Mouse (Mus musculus) brown adipose tissue, adult 24 weeks (tissue): ENCODE measurements around the gene Atp6v0a4. TPM values are rescaled to one million over a fixed set of nuclear protein-coding genes. Genes with fewer than 3 reads are reported as not detected.

Source experiments
- H3K27ac ChIP-seq: fragments of 200-500 bp; replicated peaks from 2 replicates; pipeline ENCODE4 v1.5.1; 2012; ENCODE audit warnings: low read depth, mild to moderate bottlenecking, low read length
- H3K4me1 ChIP-seq: fragments of 200-500 bp; 2 replicates; pipeline ENCODE4 v1.6.1; 2012; ENCODE audit warnings: low read length, mixed read lengths; ENCODE audit not compliant: control insufficient read depth, insufficient read depth, insufficient read length
- H3K4me3 ChIP-seq: fragments of 200-500 bp; 2 replicates; pipeline ENCODE4 v1.5.1; 2012; ENCODE audit warnings: low read depth, mild to moderate bottlenecking, low read length, moderate library complexity; ENCODE audit not compliant: insufficient read depth
- polyA plus RNA-seq: library from polyadenylated mRNA; stranded (reverse); fragments of >200 nt; gene quantifications from 2 replicates; pipeline ENCODE4 v1.2.4, GENCODE M21; 2012; ENCODE audit not compliant: missing spikeins, insufficient read depth, insufficient read length

Gene Atp6v0a4
- polyA plus RNA-seq, 1 experiment = not detected

DNA sequence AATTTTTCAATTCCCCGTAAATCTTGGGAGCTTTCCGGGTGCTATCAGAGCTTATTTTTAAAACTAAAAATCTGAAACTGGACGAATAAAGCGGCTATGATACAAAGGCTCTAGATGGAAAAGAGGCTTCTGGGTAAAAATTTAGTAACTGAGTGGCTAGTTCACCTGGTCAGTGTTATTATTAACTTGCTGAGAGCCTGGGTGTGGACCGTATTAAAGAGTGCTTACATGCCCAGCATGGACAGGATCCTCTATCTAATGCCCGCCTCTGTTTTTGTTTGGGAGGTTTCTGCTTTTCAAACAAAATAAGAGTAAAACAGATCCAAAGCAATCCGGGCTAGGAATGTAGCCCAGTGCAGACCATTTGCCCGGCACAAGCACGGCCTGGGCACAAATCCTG, 16.0 kb upstream of the Atp6v0a4 start:
- Histone ChIP-seq H3K27ac (no peak overlapping the region), H3K4me1 (peaks cover 7% of the 10 kb centered on the region; the same call in 1 of the 2 replicates), H3K4me3 (no peak overlapping the region)

DNA sequence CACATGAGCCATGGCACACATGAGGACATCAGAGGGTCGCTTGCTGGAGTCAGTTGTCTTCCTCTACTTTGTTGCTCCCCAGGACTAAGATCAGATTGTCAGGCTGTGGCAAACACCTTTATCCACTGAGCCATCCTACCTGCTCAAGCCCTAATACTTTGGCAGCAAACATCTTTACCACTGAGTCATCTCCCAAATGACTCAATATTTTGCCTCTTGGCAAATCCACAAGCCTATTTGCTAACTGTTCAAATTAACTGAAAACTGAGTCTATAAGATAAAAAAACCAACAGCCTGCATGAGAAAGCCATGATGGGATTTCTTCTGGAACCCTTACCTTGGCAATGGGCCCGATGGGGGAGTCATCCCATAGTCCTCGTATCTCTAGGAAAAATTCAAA, 14.7 kb upstream of the Atp6v0a4 start:
- no peaks in the 10 kb centered on the region for H3K4me1 ChIP-seq
- no peak overlapping the region for H3K27ac ChIP-seq
- H3K4me3 ChIP-seq = no peak overlapping the region

DNA sequence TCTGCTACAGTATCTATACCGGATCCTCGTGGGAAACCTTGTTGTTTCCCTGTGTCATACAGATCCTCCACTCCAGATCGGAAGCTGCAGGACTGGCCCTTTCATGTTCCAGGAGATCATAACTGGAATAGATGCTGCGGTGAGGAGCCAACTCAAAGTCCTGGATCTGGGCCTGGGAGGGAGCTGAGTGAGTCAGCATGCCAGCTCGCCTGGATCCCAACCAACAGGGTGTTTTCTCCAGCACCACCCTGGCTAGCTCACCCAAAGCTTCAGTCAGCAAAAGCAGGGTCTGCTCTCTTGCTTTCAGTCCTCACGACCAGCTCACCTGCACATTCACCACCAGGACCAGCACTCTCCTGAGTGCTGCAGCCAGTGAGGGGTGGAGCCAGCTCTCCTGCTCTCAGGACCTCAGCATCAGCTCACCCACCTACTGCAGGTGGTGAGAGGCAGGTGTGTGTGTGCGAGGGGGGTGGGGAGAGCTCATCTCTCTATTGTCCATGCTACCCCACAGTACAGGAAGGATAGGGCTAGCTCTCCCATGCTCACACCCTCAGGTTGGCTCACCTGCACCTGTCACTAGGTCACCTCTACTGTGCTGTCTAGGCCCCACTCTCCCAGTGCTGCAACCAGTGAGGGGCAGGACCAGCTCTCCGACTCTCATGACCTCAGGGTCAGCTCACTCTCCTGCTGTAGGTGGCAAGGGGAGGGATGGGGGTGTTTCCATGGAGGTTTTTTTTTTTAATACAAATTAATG, 10.6 kb upstream of the Atp6v0a4 start:
- H3K4me1 ChIP-seq = no peaks in the 10 kb centered on the region
- no peak overlapping the region for H3K27ac ChIP-seq
- H3K4me3 ChIP-seq = no peak overlapping the region

DNA sequence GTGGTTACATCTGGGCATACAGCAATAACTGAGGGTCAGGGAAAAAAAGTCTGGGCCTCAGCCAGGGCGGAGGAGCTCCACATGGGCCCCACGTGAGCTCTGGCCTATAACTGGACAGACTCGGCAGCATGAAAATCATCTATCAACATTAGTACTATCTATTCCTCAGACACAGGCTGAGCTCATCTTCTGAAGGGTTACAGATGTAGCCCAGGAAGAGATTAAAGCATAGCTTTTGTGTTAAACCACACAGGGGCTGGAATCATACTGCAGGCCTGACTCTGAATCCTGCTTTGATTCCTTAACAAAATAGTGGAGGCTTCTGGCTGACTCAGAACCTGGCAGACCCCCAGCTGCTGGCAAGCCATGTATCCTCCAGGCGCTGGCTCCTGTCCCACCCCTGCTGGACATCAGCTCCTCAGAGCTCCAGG, 7.4 kb upstream of the Atp6v0a4 start:
- Histone ChIP-seq H3K27ac (no peak overlapping the region), H3K4me1 (no peaks in the 10 kb centered on the region), H3K4me3 (no peak overlapping the region)

DNA sequence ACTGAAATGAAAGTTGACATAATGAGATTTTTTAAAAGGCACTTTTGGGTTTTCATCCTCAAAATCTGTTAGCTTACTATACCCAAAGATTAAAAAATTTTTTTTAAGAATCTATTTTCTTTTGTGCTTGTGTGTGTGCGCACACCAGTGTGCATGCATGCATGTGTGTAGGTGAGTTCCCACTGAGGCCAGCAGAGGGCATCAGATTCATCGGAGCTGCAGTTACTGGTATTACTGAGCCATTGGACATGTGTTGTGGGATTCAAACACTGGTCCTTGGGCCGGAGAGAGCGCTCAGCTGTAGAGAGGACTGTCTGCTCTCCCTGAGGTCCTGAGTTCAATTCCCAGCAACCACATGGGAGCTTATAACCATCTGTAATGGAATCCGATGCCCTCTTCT, 5.5 kb upstream of the Atp6v0a4 start:
- no peak overlapping the region for H3K4me3 ChIP-seq
- no peaks in the 10 kb centered on the region for H3K4me1 ChIP-seq
- H3K27ac ChIP-seq = no peak overlapping the region

DNA sequence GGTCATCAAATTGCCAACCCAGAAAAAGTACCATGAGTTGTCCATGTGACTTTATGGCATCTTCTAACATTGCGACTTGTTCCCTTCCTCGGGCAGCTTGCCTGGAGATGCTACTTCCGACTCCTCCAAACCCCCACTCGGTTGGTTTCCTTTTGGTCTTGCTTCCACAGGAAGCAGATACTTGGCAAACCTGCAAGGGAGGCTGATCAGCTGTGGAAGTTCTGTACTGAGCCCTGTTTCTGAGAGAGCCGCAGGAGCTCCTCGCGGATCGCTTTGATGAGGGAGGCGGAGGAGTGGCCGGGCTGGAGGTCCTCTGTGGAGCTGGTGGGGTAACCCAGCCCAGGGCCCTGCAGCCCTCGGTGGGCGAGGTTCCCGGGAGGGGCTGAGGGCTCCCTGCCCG, 3.7 kb upstream of the Atp6v0a4 start:
- Histone ChIP-seq H3K27ac (no peak overlapping the region), H3K4me1 (no peaks in the 10 kb centered on the region), H3K4me3 (no peak overlapping the region)

DNA sequence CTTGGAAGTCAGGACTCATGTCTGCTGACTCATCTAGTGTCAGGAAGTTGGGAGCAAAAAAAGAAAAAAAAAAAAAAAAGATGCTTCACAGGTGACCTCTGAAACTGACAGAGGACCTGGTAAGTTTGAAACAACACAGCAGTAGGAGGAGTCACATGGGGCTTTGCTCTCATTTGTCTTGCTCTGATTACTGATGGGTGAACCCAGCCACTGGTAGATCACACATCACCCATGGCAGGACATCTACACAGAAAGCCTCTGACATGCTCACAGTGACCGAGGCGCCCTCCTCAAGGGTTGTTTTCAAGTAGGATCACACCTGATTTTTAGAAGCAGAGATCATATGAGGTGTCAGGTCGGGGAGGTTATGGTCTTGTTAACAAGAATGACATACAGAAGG, 1.1 kb upstream of the Atp6v0a4 start:
- Histone ChIP-seq H3K27ac (no peak overlapping the region), H3K4me3 (no peak overlapping the region), H3K4me1 (no peaks in the 10 kb centered on the region)

DNA sequence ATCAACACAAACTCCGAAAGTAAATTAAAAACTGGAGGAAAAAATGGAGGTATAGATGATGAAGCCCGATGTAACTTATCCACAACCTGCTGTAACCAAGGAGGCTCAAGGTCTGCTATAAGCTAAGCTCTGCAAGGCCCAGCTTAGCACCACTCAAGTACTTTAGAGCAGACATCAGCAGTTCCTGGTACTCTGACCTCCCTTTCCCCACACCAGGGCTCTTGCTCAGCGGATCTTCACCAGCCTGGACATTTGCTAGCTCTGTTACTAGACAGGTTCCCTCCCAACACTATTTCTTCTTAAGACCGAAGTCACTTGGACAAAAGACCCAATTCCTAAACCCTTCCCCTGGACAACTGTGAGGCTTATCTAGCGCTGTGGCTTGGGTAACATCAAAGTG, 496 bp upstream of the Atp6v0a4 start:
- Histone ChIP-seq H3K27ac (no peak overlapping the region), H3K4me1 (no peaks in the 10 kb centered on the region), H3K4me3 (no peak overlapping the region)

DNA sequence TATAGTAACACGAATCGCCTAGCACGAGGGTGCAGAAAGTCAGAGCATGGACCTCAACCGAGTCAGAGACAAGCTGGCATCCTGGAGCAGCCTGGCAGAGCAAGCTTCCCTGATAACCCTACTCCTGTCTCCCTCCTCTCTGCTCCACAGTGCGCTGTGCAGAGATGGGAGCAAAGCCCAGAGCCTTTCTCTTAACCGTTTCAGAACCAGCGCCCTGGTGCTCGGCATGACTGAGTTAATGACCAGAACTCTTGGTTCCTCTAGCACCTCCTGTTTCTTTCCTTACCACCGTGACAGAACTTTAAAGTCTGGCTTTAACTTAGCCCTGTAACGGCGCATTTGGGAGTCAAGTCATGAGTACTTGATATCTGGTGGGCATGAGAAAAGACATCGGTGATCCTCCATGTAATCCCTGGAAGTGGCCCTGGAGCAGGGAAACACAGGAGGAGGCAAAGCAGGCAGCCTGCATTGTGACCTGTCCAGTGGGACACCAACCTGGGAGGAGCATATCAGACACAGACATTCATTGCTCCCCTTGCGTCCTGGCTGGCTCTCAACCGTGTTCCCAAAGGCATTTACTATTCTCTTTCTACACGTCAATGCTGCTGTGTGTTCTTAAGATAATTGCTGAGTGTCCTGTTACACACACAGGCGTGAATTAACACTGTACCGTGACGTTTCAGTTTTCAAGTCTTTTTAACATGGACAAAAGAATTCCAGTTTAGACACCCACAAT, 747 bp downstream of the Atp6v0a4 start:
- Histone ChIP-seq H3K4me3 (no peak overlapping the region), H3K27ac (no peak overlapping the region), H3K4me1 (no peaks in the 10 kb centered on the region)

DNA sequence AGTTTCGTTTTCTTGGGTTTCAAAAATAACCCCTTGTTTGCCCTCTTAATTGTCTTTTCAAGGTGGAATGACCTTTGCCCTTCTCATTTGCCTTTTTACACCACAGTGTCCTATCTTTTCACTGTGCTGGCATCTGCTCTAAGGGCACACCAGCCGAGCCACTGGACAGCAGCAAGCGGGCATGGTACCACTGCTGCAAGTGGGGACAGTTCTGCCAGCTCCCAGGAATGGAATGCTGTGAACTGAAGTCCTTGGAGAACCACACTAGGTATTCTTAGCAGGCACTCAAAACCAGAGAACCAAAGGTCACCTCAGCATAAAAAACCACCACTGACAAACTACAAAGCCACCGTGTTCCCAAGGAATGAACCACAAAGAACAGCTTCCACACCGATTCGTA, 1.6 kb downstream of the Atp6v0a4 start:
- Histone ChIP-seq H3K4me3 (no peak overlapping the region), H3K27ac (no peak overlapping the region)

DNA sequence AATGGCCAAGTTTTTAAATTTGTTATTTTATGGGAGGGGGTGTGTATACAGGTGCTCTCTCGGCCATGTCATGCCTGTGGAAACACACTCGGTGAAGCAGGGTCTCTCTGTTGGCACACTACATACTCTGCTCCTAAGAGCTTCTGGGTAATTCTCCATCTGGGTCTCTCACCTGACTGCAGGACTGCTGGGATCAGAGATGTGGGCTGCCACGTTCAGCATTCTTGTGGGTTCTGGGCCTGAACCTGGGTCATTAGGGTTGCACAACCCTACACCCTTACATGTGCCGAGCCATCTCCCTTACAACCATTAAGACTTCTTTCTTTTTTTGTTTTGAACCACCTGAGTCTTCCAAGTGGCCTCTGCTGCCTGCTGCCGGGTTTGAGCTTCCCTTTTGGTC, 2.5 kb downstream of the Atp6v0a4 start:
- Histone ChIP-seq H3K4me3 (no peak overlapping the region), H3K27ac (no peak overlapping the region), H3K4me1 (no peaks in the 10 kb centered on the region)

More for the DNA sequence above, 1.6 kb downstream of the Atp6v0a4 start:
- no peaks in the 10 kb centered on the region for H3K4me1 ChIP-seq

DNA sequence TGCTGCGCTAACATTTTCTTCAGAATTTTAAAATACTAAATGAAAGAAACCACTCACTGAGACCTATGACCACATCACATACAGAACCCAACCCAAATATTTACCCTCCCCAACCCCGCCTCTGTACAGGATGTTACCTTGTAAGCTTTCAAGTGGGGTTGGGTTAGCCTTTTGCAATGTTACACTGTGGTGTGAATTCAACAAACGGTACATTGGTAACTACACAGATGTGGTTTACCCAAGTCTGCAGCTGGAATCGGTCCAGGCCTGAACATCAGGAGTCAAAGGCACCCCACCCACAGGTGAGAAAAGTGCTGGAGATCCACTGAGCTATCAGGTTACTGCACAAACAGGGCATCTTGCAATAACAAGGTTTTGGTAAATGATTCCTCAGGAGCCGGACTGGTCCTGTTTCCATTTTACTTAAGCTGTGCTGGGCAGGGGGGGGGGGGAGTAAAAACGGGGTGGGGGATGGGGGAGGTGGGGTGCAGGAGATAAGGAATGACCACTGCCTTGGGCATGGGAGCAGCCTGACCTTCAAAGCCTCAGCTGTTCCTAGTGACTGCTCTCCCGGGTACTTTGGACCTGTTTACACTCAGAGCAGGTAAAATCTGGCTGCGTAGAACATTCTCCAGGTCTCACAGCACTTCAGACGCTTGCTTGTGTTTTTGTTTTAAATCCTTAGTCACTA, 3.6 kb downstream of the Atp6v0a4 start:
- no peak overlapping the region for H3K27ac ChIP-seq
- H3K4me1 ChIP-seq = no peaks in the 10 kb centered on the region
- H3K4me3 ChIP-seq = no peak overlapping the region

DNA sequence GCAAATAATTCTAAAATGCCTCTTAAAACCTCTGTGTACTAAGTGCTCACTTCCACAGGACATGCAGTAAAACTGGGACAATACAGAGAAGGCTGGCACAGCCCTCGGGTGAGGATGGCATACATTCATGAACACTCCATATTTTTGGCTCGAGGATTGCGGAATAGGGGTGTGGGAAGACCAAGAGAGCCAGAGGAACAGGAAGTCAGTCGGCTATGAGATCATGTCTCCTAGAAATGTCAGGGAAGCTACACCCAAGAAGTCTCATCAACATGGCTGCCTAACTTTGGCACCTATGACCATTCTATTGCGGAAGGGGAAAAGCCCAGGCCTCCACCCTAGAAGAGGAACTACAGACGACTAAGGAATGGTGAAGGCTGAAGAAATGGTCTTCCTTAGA, 6.0 kb downstream of the Atp6v0a4 start:
- H3K4me1 ChIP-seq = no peaks in the 10 kb centered on the region
- H3K4me3 ChIP-seq = no peak overlapping the region
- no peak overlapping the region for H3K27ac ChIP-seq

DNA sequence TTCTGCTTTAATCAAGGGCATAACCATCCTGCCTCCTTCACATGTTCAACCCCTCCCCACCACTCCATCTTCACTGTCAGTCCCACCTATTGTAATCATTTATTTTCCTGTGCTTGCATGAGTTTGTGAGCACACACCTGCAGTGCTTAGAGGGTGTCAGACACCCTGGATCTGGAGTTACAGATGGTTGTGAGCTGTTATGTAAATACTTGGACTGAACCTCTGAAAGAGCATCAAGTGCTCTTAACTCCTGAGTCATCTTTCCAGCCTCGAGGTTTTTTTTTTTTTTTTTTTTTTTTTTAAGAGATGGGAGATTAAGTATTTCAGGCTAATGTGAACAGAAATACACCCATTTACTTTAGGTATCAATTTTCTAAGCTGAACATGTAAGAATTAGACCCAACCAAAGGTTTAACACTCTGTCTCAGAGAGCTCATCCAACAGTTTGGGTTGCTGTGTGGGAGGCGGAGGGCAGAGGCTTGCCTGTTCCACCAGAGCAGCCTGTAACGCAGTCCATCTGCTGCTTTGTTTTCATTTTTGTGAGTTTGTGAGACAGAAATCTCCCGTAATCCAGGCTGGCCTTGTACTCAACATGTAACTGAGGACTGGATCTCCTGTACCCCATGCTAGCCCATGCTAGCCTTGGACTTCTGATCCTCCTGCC, 8.1 kb downstream of the Atp6v0a4 start:
- Histone ChIP-seq H3K27ac (no peak overlapping the region), H3K4me3 (no peak overlapping the region), H3K4me1 (no peaks in the 10 kb centered on the region)

DNA sequence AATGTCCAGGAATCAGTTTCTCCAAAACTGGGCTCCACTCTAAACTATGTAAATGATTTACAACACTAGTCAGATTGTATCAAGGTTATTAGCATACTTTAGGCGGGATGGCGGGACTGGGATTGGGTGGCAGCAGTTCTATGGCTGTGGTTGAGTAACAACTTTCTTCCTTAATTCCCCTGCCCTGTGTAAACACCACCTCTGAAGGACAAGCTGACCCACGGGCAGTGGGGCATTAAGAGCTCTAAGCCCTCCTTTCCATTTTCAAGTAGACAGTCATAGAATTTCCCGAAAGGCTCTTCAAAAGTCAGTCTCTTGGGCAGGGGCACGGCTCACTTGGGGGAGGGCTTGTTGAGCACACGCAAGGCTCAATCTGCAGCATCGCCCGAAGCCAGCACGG, 13.5 kb downstream of the Atp6v0a4 start:
- Histone ChIP-seq H3K4me3 (no peak overlapping the region), H3K4me1 (no peaks in the 10 kb centered on the region), H3K27ac (no peak overlapping the region)
